Mouse (Mus musculus) embryonic facial prominence, embryonic 11.5 days (tissue): ENCODE data around the gene Atp1a1. TPM values are rescaled to one million over a fixed set of nuclear protein-coding genes. Genes with fewer than 3 reads are reported as not detected.

ENCODE experiments used
- ATAC-seq: fragments of 200-750 bp; cut with Nextera tagmentation; replicated peaks from 2 replicates; pipeline ENCODE4 v1.8.0; 2017; ENCODE audit warnings: low read depth; ENCODE audit not compliant: insufficient number of reproducible peaks, low FRiP score, low TSS enrichment
- DNase-seq: peaks from one replicate; pipeline ENCODE4 v3.0.0-alpha.2; 2015; ENCODE audit warnings: low spot score
- H3K27ac ChIP-seq: fragments of 300-500 bp; sonication (generic); replicated peaks from 2 replicates; pipeline ENCODE4 v1.5.1; 2014; ENCODE audit warnings: mild to moderate bottlenecking, low read depth, low read length, control low read depth
- H3K27me3 ChIP-seq: fragments of 300-500 bp; sonication (generic); 2 replicates; pipeline ENCODE4 v1.6.1; 2014; ENCODE audit warnings: mild to moderate bottlenecking, low read length, moderate library complexity, mixed read lengths; ENCODE audit not compliant: control insufficient read depth, insufficient read depth
- H3K36me3 ChIP-seq: fragments of 300-500 bp; sonication (generic); replicated peaks from 2 replicates; pipeline ENCODE4 v1.6.1; 2014; ENCODE audit warnings: low read depth, mild to moderate bottlenecking, low read length, moderate library complexity, mixed read lengths; ENCODE audit not compliant: control insufficient read depth, insufficient read depth
- H3K4me1 ChIP-seq: fragments of 300-500 bp; sonication (generic); 2 replicates; pipeline ENCODE4 v1.6.1; 2014; ENCODE audit warnings: low read length, mixed read lengths; ENCODE audit not compliant: control insufficient read depth, insufficient read depth
- H3K4me2 ChIP-seq: fragments of 300-500 bp; sonication (generic); 2 replicates; pipeline ENCODE4 v1.6.1; 2014; ENCODE audit warnings: low read depth, mild to moderate bottlenecking, control low read depth, low read length, moderate library complexity
- H3K4me3 ChIP-seq: fragments of 300-500 bp; sonication (generic); 2 replicates; pipeline ENCODE4 v1.5.1; 2014; ENCODE audit warnings: low read depth, low read length, control low read depth
- H3K9ac ChIP-seq: fragments of 300-500 bp; sonication (generic); replicated peaks from 2 replicates; pipeline ENCODE4 v1.6.1; 2014; ENCODE audit warnings: mild to moderate bottlenecking, control low read depth, low read length
- H3K9me3 ChIP-seq: fragments of 300-500 bp; sonication (generic); replicated peaks from 2 replicates; pipeline ENCODE4 v1.6.1; 2016; ENCODE audit warnings: mild to moderate bottlenecking, low read length, inconsistent platforms, mixed read lengths; ENCODE audit not compliant: control insufficient read depth
- WGBS: fragments of 180-500 bp; shearing (Covaris S2); extraction: QIAGEN DNeasy Blood & Tissue Kit; methylation state at CpG from one replicate; pipeline ENCODE4 v1.1.7; 2014; 5-methylcytosine and 5-hydroxymethylcytosine counted together
- polyA plus RNA-seq: library from polyadenylated mRNA; unstranded; fragments of >200 nt; fragmentation: Nextera tagmentation; extraction: Ambion mirVana; gene quantifications from 2 replicates; pipeline ENCODE4 v1.2.1, GENCODE M21; 2014

The Atp1a1 gene
- polyA plus RNA-seq, 1 experiment from 2014 or later = 87.9 TPM

DNA sequence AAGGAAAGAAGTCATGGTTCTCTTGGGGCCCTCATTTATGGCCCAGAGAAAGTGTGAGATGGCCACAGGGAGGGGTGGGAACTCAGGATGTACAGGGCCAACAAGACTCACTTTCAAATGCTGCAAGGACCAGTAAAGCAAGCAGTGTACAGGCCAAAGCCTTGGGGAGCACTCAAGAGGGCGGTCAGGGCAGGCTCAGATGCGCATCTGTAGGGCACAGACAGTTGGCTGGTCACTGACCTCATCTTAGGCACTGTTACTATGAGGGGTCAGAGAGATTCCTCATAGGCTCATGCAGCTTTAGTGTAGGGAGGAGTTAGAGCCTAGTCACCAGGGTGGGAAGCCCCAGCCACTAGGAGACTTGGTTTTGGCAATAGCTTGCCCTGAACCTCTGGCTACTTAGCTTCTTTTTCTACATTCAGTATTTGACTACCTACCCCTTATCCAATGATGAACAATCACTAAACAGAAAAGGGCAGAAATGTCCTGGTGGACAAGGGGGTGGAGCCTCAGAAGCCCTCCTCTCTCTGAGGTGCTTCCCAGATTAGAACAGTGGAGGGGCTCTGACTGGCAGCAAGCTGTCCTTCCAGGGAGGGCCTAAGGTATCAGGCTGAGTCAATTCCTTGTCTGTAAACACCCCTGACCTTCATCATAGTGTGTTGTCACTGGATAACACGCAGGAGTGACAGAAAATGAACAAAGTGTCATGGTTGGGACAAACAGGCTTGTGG is 29.9 kb downstream of the Atp1a1 start:
- H3K36me3 ChIP-seq = peaks cover 4% of the 10 kb centered on the region
- H3K9me3 ChIP-seq = no peaks in the 10 kb centered on the region
- no peaks in the 10 kb centered on the region for H3K4me1 ChIP-seq
- no peak overlapping the region for H3K4me2 ChIP-seq
- H3K9ac ChIP-seq = no peak overlapping the region
- WGBS = 82% methylated on average over 3 of the region's 3 CpGs
- no peak overlapping the region for H3K4me3 ChIP-seq
- DNase-seq (no peak), ATAC-seq (no peak)
- H3K27me3 ChIP-seq = no peaks in the 10 kb centered on the region
- H3K27ac ChIP-seq = no peak overlapping the region

DNA sequence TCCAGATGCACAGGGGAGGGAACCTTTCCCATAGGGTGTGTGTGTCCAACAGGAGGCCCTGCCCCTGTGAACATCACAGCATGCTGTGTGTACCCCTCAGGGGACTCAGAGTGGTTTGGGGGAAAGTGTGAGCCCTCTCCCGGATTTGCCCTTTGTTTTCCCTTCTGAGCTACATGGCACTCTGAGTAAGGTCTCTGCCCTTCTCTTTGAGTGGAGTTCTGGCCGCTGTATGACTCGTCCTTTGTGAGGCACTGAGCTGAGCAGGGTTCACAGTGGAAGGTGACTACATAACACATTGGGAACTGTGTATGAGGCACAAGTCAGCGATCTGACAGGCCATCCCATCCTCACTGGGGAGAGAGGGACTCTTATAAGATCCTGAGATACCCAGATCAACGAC is 31.5 kb downstream of the Atp1a1 start:
- no peaks in the 10 kb centered on the region for H3K27me3 ChIP-seq
- H3K27ac ChIP-seq = no peak overlapping the region
- no peak overlapping the region for H3K9ac ChIP-seq
- WGBS = 54% methylated on average over 5 of the region's 5 CpGs
- no peak for ATAC-seq
- H3K4me3 ChIP-seq = no peak overlapping the region
- H3K4me2 ChIP-seq = no peak overlapping the region
- H3K36me3 ChIP-seq = no peaks in the 10 kb centered on the region; the same call in none of the 2 replicates
- H3K9me3 ChIP-seq = no peaks in the 10 kb centered on the region
- H3K4me1 ChIP-seq = no peaks in the 10 kb centered on the region
- no peak for DNase-seq

DNA sequence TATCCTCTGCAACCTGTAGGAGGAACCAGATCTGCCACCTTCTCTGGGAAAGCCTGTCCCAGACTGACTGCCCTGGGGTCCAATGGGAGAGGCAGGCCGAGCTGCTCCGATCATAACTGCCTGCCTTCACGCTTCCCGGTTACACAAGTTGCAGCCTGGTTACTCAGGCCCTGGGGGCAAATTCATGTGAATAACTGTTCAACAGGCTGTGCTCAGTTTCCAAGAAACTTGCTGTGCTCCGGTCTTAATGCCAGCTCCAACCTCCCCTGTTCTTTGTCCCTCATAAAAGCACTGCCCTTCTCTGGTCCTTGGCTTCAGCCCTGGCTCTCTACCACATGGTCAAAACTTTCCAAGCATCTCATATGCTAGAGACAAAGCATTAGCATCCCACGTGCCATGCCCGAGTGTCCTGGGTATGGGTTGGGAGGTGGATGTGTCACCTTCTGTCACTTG is 32.3 kb downstream of the Atp1a1 start:
- H3K4me3 ChIP-seq = no peak overlapping the region
- H3K9me3 ChIP-seq = no peaks in the 10 kb centered on the region
- no peaks in the 10 kb centered on the region; the same call in none of the 2 replicates for H3K36me3 ChIP-seq
- no peak overlapping the region for H3K4me2 ChIP-seq
- no peaks in the 10 kb centered on the region for H3K4me1 ChIP-seq
- DNase-seq (peak; percentile 65), ATAC-seq (no peak)
- no peak overlapping the region for H3K9ac ChIP-seq
- H3K27ac ChIP-seq = no peak overlapping the region
- 45% methylated on average over 7 of the region's 7 CpGs for WGBS
- H3K27me3 ChIP-seq = no peaks in the 10 kb centered on the region

DNA sequence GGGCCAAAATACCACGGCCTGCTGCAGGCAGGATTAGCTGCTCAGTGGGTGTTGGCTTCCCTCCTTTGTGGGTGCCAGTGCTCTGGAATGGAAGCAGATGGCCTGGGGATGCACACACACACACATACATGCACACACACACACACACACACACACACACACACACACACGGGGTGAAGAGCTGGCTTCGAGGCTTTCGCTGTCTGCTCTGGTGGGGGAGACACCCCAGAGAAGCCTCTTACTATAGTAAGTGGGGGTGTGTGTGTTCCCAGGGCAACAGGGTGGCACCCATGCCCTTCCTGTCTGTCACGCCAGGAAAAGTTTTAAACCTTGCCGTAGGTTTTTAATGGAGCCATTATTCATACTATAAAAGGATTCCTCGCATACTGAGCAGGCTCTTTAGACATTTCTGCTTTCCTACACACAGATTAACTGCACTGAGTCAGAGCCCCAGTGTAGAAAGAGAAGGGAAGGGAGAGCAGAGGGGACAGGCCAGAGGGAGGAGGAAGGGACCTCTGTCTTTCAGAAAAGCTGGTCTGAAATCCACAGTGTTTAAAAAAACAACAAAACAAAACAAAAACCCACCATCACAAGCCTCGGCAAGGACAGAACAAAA is 32.9 kb downstream of the Atp1a1 start:
- Histone ChIP-seq H3K4me2 (no peak overlapping the region), H3K4me3 (no peak overlapping the region), H3K36me3 (no peaks in the 10 kb centered on the region; the same call in none of the 2 replicates), H3K9ac (no peak overlapping the region), H3K27ac (no peak overlapping the region), H3K9me3 (no peaks in the 10 kb centered on the region), H3K27me3 (no peaks in the 10 kb centered on the region), H3K4me1 (no peaks in the 10 kb centered on the region)
- DNase-seq = no peak
- WGBS = 60% methylated on average over 8 of the region's 8 CpGs
- ATAC-seq = no peak

DNA sequence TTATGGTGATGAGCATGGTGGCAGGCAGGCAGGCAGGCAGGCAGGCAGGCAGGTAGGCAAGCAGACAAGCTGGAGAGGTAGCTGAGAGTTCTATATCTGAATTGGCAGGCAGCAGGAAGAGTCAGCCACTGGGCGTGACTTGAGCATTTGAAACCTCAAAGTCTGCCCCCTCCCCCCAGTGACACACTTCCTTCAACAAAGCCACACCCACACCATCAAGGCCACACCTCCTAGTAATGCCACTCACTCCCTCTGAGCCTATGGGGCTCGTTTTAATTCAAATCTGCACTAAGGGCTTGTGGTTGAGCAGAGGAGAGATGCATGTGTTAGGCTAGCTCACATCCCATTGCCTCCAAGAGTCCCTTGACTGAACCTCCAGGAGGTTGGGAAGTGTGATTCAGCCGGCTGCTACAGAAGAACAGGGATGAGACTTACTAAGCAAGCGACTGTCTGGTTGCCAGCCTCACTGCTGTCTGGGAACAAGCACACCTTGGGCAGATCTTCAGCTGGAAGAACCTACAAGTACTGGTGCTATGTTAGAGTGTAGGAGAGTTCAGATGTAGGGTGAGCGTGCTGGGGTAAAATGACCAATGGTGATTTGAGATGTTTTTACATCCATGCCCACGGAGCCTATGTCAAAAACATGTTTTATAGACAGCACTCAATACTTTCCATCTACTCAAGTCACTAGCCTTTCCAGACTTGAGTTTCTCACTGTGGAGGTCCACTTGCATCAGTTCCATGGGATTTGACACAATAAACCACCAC is 33.6 kb downstream of the Atp1a1 start:
- no peaks in the 10 kb centered on the region for H3K4me1 ChIP-seq
- 81% methylated on average over 6 of the region's 6 CpGs for WGBS
- H3K4me2 ChIP-seq = no peak overlapping the region
- DNase-seq (no peak), ATAC-seq (no peak)
- no peak overlapping the region for H3K9ac ChIP-seq
- H3K27me3 ChIP-seq = no peaks in the 10 kb centered on the region
- no peak overlapping the region for H3K27ac ChIP-seq
- H3K9me3 ChIP-seq = no peaks in the 10 kb centered on the region
- H3K4me3 ChIP-seq = no peak overlapping the region
- H3K36me3 ChIP-seq = no peaks in the 10 kb centered on the region; the same call in 1 of the 2 replicates

DNA sequence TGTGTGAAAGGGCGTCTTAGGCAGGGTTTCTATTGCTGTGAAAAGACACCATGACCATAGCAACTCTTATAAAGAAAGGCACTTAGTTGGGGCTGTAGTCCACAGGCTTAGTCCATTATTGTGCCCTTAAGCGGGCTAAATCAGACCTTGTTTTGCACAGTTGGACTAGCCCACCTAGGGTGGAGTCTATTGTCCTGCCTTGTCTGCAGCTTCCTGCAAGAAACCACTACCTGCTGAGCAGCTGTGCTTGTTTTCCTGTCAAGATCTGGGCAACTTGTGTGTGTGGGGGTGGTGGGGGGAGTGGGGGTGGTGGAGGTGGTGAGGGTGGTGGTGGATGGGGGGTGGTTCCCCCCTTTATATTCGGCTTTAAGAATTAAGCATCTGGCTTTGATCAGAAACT is 34.2 kb downstream of the Atp1a1 start:
- H3K27ac ChIP-seq = no peak overlapping the region
- DNase-seq (no peak), ATAC-seq (no peak)
- no peak overlapping the region for H3K4me2 ChIP-seq
- 80% methylated on average over 3 of the region's 3 CpGs for WGBS
- no peak overlapping the region for H3K4me3 ChIP-seq
- no peak overlapping the region for H3K9ac ChIP-seq
- no peaks in the 10 kb centered on the region for H3K36me3 ChIP-seq
- H3K4me1 ChIP-seq = no peaks in the 10 kb centered on the region
- no peaks in the 10 kb centered on the region for H3K9me3 ChIP-seq
- H3K27me3 ChIP-seq = no peaks in the 10 kb centered on the region

DNA sequence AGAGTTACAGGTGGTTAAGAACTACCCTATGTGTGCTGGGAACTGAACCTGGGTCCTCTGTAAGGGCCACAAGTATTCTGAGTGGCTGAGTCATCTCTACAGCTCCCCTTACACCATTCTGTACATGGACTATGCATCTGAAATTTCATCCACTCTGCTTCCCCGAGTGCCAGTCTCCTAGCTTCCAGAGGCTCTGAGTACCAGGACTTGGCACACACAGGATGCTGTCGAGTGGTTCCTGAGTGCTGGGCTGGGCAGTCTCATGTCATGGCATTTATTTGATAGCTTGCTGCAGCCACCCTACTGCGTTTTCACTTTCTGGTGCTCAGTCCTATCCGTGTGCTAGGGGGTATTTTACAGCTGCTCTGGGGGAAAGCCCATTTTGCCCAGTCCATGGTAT is 35.9 kb downstream of the Atp1a1 start:
- WGBS = 89% methylated on average over 4 of the region's 4 CpGs
- H3K4me3 ChIP-seq = no peak overlapping the region
- DNase-seq = no peak
- H3K9me3 ChIP-seq = no peaks in the 10 kb centered on the region
- H3K9ac ChIP-seq = no peak overlapping the region
- no peaks in the 10 kb centered on the region for H3K36me3 ChIP-seq
- no peaks in the 10 kb centered on the region for H3K4me1 ChIP-seq
- no peak overlapping the region for H3K4me2 ChIP-seq
- no peak overlapping the region for H3K27ac ChIP-seq
- no peaks in the 10 kb centered on the region for H3K27me3 ChIP-seq
- ATAC-seq = no peak

DNA sequence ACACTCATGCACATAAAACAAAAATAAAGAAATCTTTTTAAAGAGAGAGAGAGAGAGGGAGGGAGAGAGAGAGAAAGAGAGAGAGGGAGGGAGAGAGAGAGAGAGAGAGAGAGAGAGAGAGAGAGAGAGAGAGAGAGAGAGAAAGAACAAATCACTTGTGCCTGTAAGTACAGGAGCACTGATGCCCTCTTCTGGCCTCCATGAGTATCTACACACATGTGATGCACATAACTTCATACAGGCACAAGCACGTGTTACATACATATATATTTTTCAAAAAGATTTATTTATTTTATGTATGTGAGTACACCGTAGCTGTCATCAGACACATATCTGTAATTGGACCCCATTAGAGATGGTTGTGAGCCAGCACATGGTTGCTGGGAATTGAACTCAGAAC is 40.5 kb downstream of the Atp1a1 start:
- Histone ChIP-seq H3K4me2 (no peak overlapping the region), H3K4me3 (no peak overlapping the region), H3K9me3 (no peaks in the 10 kb centered on the region), H3K36me3 (no peaks in the 10 kb centered on the region), H3K9ac (no peak overlapping the region), H3K4me1 (no peaks in the 10 kb centered on the region), H3K27ac (no peak overlapping the region), H3K27me3 (no peaks in the 10 kb centered on the region)
- ATAC-seq = no peak
- no peak for DNase-seq
- WGBS = 91% methylated on average over 2 of the region's 2 CpGs
